Mouse (Mus musculus): ENCODE data around the gene Sez6l.
"Not testable (repeated sequence)": the region's sequence is repeated elsewhere in the genome, so short reads cannot be mapped to it uniquely, and the experiment has no call there.

The Sez6l gene

DNA sequence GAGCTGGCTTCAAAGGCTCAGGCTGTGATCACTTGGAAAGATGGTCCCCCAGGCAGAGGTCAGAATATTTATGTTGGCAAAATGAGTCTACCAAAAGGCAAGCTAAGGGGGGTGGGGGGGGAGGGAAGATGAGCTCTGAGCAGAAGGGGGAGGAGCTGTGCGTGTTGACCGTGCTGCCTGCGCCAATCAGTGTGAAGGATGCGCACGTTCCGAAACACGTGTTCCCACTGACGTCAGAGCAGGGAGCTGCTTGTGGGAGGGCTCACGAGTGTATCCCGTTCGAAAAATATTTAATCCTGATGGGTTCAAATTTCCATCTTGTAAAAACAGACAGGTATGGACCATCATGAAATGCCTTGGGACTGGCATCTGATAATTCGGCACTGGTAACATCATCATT is 157.4 kb downstream of the Sez6l start:
- DNase-seq: no peak

DNA sequence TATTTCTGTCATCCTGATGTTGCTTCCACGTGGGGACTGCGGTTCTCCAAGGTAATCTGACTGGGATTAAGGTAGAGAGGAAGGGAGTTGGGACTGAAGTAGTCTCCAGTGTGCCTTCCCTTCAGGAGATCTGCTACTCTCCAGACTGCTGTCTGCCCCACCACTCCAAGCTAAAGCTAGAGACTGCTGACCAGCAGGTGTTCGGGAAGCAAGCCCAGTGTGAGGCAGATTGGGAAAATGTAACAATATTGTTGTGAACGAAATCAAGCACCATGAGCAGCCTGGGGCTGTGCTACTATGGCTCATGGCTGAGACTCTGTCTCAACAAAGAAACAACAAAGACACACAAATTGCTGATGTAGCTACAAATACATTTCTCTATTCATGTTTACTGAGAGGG is 159.0 kb downstream of the Sez6l start:
- no peak for DNase-seq

DNA sequence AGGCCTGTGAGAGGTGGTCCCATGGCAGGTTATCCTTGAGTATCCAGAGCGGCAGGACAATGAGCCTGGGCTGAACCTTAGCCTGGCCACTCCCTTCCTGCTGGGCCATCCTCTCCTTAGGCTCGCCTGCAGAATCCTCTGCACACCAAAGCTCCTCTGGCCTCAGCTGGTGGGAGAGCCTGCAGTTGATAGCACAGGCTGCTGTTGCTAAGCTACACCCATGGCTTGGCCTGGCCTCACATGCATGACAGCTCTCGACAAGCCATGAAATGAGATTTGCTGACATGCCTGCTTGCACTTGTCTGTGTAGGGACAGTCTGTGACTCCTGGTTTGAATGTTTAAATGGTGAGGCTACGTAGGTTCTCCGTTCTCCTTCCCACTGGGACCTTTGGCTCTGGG is 160.3 kb downstream of the Sez6l start:
- no peak for DNase-seq

DNA sequence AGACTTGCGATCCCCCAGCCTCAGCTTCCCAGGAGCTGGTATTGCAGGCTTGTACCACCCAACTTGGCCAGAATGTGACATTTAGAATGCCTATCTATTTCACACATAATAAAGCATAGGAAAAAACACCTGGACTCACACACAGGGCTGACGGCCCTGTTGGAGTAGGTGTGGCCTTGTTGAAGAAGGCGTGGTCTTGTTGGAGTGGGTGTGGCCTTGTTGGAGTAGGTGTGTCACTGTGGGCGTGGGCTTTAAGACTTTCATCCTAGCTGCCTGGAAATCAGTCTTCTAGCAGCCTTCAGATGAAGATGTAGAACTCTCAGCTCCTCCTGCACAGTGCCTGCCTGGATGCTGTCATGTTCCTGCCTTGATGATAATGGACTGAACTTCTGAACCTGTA is 164.2 kb downstream of the Sez6l start:
- not testable (repeated sequence) for DNase-seq

GRCm38 (mm10) chr5:112411514-112412335 is 165.3 kb downstream of the Sez6l start:
- no peak for DNase-seq

- no peak for DNase-seq
Observed at GRCm38 (mm10) chr5:112411072-112411471, 165.9 kb downstream of the Sez6l start.

DNA sequence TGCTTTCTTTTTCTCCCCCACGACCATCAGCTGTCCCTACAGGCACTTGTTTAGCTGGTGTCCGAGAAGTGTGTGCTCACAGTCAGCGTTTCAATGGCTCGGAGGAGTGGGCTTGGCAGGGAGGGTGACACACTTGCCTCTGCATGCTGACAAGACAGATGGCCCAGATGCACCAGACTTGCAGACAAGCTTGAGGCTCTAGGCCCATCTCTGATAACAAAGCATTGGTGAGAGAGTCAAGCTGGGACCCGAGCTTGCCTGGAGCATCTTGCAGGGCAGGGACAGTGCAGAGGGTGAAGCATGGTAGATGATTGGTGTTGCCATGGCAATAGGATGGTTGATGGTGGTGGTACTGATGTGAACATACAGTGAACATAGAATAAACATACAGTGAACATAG is 167.7 kb downstream of the Sez6l start:
- DNase-seq: no peak

- DNase-seq: no peak
Observed at GRCm38 (mm10) chr5:112406017-112406416, 171.0 kb downstream of the Sez6l start.

GRCm38 (mm10) chr5:112402437-112402836 is 174.5 kb downstream of the Sez6l start:
- no peak for DNase-seq

DNA sequence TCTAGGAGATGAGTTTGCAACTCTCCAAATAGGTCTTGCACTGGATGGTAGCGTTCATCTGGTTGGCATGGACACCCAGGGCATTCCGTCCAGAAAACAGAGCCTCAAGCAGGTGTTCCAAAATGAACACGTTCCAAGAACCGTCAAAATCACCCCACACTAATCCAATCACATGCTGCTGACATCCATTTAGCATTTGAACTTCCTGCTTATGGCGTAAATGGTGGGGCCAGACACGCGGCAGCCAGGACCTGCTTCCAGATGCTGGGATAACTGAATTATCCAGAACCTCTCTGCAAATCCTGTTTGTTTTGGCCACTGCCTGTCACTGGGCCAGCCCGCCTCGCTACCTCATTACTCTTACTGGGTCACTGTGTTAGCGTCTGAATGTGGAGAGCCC is 177.7 kb downstream of the Sez6l start:
- DNase-seq: no peak

DNA sequence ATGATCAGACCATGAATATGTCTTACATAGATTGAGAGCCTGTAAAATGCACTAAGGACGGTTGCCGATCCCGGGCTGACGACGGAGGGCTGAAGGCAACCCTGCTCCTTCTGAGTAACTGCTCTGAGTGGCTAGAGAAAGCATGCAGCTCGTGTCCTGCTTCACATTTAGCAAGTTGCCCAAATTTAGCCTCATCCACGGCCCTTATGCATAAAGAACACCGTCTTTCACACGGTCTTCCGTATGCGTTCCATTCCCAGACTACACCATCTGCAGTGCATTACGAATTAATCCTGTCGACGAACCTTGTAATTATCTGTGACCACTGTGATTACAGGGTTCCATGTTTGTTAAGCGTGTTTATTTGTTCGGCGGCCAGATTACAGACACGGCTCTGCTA is 180.9 kb downstream of the Sez6l start:
- no peak for DNase-seq

GRCm38 (mm10) chr5:112394779-112395443 is 182.1 kb downstream of the Sez6l start, which contains the start of gene Asphd2:
Gene Asphd2 (minus strand): TSS chr5:112394866.
- no peak for DNase-seq

- no peak for DNase-seq
Observed at GRCm38 (mm10) chr5:112394415-112394763, 182.6 kb downstream of the Sez6l start.

DNA sequence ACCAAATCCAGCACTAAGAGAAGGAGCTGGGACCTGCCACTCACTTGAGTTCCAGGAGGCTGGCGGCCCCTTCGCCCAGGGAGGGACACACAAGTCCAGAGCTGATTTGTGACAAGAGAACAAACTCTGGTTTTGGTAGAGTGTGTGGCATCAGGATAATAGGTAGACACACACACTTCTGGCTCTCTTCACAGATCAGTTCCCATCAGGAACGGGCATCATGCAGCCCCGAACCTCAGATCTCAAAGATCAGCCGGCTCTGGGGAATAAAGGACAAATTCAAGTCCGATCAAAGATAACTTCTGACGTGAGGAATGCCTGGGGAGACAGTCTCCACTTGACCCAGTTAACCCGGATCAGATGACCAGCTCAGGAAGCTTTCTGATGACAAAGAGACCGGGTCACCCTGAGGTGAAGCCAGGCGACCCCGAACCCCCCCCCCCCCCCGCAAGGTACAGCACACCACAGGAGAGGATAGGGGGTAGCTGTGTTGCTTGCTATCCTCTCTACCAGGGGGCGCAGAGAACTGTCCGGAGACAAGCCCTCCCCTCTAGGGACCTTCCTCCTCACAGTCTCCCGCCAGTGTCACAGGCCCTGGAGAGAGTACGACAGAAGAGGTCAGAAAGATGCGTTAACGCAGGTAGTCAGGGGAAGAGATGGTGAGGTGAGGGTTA is 183.1 kb downstream of the Sez6l start:
- DNase-seq: no peak

GRCm38 (mm10) chr5:112391676-112392323 is 185.2 kb downstream of the Sez6l start:
- DNase-seq: no peak

- DNase-seq: no peak
Observed at GRCm38 (mm10) chr5:112391002-112391401, 186.0 kb downstream of the Sez6l start.

DNA sequence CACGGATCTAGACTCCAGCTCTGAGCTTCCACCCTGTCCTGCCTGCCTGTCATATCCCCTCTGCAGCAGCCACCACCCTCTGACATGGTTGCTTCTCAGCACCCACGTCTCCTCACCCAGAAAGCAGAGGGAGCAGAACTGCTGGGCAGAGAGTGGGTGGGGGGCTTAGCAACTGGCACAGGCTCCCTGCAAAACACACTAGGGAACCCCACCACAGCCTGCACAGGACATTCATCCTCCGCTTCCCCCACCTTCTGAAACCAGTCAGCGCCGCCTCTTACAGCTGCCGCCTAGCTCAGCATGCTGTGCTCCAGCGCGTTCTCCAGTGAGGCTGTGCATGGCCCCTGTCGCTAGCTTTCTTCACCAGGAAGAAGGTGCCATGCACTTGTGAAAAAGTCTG is 187.6 kb downstream of the Sez6l start:
- no peak for DNase-seq

- DNase-seq: no peak
Observed at GRCm38 (mm10) chr5:112385973-112386372, 191.0 kb downstream of the Sez6l start.

DNA sequence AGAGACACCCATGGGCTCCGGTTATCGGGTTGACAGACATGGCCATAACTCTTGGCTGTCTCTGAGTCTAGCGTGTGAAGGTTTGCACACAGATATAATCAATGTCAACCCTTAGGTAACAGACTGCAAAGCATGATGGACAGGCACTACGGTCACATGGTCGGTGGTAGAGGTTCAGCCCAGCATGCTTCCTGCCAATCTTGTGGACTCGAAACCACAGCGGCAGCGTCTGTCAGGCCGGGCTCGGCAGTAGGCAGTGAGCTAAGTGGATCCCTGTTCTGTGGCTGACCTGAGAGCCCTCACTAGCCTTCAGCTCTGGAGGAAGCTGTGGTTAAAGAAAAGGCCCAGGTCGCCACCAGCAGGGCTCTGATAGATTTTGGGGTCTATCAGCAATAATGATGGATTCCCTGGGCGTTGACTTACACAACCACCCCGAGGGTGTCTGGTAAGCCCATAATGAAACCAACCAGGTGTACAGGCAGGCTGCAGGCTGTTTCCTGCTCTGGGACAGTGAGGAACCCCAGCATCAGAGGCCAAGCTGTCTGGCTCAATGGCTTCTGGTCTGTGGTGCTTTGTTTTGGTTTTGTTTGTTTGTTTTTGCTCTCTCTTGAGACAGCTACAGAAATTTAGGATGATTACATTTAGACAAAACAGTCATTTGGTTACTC is 192.0 kb downstream of the Sez6l start:
- no peak for DNase-seq

GRCm38 (mm10) chr5:112382641-112383330 is 194.2 kb downstream of the Sez6l start:
- no peak for DNase-seq

DNA sequence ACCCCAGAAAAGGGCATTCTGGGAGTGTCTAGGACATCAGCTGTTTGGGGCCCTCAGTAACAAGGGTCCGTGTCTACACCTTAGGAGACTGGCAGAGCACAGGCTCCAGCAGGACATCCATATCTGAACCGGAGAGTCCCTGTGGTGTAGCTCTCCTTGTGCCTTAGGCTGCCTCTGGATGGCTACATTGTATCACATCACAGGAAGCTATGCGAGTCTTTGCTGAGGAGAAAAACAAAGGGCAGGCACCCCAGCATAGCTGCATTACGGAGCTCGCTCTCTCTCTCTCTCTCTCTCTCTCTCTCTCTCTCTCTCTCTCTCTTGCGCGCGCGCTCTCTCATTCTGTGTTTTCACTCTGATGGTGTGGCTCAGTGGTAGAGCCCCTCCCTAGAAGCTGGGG is 194.9 kb downstream of the Sez6l start:
- DNase-seq: no peak

GRCm38 (mm10) chr5:112381154-112381553 is 195.8 kb downstream of the Sez6l start:
- DNase-seq: no peak
